Mouse (Mus musculus) induced T-regulatory cell, adult 2 months (primary cell): Measurements from ENCODE around the gene 1700042G07Rik.

ENCODE experiments used
- DNase-seq: peaks from one replicate; pipeline ENCODE4 v3.0.0-alpha.2; 2012; ENCODE audit warnings: low read depth

The 1700042G07Rik gene

DNA sequence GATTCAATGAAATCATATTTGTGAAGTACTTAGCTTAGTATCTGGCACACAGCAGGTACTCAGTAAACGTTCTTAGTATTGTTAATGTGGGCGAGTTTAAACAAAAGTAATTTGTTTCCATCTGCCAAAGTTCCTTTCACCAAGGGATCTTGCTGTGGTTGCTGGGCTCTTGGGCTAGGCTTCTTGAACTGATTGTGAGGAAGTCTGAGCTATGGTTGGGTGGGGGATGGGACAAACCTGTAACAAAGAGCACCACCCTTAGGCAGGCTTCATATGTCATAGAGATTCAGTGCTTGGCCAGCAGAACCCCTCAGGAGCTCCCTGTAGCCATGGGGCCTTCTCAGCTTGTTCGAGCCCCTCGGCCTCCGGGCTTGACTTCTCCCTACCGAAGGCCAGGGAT lies at the start of gene 1700042G07Rik, which contains the start of gene Gm49337:
Gene 1700042G07Rik, plus strand, starts transcription at position 301 of the 400 bp plus-strand sequence.
Gene Gm49337, plus strand, starts transcription at position 313 of the 400 bp plus-strand sequence.
- DNase-seq, result no peak

DNA sequence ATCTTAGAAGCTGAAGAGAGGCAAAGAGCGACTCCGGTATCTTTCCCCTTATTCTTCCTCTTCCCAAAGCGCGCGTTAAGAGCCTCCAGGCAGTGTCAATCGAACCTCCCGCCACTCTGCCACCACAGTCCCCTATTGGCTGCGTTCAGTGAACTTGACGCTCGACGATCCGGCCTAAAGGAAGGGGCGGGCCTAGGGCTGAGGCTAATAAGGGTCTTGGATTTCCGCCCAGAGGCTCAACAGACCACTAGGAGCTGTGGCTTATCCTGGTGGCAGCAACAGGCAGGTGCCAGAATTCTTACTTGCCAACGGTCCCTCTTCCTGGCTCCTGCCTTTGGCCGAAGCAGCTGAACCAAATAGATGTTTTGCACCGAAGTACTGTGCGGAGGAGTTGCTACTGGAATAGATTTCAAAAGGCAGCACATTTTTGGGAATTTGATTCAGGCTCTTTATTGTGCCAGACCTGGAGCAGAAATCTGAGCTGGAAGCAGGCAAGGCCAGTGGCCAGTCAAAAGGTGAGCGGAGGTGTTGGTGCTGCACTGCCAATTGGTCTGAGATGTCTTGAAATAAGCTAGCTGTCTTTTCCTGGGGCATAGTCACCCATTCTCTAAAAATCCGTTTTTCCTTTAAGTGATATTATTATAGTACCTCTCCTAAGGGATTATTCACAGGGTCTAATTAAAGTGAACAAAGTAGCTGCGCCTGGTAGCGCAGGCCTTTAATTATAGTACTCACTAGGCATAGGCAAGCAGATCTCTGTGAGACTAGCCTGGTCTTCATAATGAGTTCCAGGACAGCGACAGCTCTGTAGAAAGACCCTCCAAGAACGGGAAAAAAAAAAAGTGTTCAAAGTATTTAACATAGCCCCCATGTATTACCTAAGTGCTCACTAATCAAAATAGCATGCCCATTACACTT lies 49.3 kb upstream of the 1700042G07Rik start, which contains the start of the genes Rad54l and Pomgnt1:
Gene Rad54l, minus strand, starts transcription at position 89 of the 918 bp plus-strand sequence.
Gene Pomgnt1, plus strand, starts transcription at position 239 of the 918 bp plus-strand sequence.
- DNase-seq, result peak; percentile 89

DNA sequence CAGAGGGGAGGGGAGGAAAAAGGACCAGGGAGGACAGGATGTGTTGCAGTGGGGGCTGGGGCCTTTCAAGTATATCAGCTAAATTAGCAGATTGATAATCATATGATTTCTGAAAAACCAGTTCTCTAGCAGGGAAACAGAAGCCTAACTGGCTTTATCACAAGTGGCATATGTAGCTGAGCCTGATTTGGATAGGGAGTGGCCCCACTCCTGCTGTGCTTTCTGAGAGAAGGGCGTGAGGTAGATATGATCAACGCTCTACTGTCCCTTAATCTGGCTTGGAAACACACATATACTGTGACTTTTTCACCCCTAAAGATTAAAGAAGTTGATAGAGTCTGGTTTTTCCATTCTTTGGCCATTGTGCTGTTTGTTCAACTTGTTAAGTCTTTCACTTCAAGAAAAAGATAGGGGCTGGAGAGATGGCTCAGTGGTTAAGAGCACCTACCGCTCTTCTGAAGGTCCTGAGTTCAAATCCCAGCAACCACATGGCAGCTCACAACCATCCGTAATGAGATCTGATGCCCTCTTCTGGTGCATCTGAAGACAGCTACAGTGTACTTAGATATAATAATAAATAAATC lies 47.3 kb upstream of the 1700042G07Rik start:
- peak; percentile 20 for DNase-seq

DNA sequence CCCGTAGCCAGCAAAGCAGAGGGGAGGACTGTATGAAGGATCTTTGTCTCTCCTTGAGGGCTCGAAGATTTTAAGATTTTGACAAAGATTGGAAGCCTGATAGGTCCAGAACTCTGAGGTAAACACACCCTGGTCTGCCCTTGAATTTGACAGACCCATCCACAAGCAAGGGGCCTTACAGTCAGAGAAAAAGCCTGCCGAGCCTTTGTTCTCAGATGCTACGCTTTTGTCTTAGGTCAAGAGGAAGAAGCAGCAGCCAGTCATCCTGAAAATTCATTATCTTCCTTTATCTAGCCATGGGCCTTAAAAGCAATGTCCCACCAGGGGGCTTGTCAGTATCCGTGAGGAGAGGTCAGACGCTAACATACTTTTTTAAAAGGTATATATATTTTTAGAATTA lies 45.2 kb upstream of the 1700042G07Rik start:
- DNase-seq, result no peak

DNA sequence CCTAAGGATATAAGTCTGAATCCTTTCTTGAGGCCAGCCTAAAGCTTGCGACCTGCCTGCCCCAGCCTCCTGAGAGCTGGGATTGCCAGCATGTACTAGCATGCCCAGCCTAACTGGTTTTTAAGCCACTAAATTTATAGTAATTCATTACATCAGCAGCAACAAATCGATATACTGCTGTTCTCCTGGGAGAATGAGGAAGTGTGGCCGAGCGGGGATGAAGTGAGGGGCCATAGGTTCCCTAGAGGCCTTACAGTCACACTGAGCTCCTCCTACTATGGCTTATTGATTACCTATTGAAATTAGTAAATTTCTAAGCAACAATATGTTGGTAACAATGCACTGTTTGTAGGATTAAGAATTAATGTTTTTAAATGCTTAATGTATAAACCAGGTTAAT lies 40.0 kb upstream of the 1700042G07Rik start:
- DNase-seq, result no peak

DNA sequence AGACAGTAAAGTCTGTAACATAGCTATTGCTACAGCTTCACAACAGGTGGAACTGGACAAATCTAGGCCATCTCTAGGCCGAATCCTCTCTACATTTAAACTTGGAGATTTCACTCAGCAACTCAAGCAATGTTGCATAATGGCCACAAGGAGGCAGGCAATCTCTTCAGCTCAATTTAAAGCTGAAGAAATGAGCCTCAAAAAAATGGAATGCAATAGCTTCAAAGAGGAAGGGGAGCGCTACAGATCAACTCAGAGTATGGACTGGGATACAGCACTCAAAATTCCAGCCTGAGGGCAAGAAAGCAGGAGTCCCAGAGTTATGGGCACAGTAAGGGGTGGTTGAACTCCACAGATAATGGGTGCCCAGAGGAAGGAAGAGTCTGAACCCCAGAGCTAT lies 38.2 kb upstream of the 1700042G07Rik start:
- peak; percentile 61 for DNase-seq

DNA sequence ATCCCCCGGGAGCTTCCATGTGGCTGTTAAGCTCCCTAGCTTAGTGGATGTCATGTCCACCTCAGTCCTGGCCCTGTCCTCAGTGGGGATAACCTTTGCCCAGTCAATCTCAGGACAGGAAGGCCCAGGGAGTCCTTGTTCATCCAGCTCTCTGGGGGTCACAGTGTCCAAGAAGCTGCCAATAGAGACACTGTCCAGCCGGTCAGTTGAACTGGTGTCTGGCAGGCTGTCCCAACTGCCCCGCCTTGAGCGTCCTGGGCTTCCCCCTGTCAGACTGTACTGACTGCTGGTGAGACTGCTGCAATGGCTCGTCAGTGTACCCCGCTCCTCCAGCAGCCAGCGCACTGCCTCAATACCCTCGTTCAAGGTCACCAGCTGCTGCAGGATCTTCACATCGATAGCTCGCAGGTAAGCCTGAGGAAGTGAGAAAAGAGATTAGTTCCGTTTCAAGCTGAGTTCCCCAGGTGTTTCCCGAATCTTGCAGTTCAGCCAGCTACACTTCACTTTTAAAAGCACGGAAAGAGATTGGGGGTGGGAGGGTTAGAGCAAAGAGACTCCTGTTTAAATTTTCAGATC lies 35.7 kb upstream of the 1700042G07Rik start:
- DNase-seq, result no peak

DNA sequence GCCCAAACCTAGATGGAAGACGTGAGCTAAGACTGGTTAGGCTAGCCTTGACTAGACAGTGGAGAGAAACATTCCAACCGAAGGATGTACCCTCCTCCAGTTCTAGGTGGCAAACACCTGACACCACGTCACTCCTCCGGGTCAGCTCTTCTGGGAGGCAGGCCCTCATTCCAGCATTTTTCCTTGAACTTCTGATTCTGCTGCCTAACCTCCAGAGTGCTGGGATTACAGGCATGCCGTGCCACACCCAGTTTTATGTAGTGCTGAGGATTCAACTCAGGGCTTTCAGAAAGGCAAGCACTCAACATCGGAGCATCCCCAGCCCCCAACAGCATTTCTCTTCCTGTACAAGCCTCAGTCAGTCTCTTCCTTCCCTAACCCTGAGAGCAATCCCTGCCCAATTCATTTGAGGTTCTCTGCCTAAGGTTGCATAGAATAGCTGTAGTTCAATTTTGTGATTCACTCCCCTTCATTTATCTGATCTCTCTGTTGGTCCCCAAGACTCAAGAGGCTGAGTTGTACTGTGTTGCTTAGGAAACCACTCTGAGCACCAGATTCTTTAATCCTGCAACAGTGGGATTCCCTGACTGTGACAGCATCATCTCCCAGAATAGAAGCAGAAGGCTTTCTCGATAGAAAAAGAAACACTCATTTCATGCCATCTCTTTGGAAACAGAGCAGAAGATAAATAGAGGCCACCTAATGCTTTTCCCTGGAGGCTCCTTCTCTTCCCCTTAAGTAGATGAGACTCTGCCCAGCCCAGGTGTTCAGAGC lies 32.2 kb upstream of the 1700042G07Rik start:
- no peak for DNase-seq

DNA sequence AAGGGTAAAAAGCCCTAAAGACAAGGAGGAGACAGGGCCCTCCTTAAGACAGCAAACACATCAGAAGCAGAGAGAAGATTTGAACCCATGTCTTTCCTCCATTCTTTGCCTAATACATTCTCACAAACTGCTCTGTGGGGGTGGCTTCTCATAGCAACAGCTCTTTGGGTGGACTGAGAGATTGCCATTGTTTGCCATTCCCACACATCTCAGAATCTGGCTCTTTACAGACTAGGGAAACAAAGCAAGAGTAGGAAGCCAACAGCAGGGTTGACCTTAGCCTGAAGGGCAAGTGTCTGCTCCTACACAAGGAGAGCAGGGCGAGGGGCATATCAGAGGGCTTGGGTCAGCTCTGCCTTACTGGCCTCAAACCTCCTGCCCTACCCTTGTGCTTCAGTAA lies 31.4 kb upstream of the 1700042G07Rik start:
- DNase-seq, result no peak

DNA sequence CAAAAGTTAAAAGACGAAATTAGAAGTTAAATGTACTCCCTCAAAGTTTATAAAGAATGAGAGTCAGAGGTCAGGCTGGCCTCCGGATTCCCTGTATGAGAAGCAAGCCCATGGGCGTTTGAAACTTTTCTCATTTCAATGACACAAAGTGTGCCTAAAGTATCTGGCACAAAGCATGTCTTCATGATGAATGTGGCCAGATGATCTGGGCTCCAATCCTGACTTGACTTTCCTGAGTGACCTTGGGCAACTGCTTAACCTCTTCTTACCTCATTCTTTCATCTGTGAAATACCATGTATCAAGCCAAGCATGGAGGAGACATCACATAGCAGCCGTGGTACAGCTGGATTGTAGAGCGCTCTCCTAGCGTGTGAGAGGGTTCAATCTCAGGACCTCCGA lies 30.9 kb upstream of the 1700042G07Rik start:
- DNase-seq, result no peak

DNA sequence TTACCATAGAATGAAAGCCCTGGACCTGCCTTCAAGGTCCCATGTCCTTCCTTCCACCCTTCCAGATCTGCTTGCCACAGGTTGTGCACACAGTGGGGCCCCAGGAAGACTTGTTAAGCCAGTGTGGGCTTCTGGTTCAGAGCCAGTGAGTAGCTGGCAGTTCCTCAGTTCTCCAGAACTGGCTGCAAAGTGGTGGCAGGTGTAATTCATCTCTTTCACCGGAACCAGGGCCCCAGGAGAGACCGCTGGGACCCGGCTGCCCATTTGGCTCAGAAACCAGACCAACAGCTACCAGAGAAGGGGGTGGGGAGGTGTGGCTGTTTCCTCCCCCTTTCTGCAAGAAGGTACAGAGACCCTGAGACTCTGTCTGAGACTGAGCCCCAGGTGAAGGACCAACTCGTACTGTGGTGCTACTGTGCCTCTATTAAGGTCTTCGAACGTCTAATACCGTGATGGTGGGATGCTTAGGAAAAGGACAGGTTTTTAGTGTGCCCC lies 29.8 kb upstream of the 1700042G07Rik start:
- peak; percentile 21 for DNase-seq

DNA sequence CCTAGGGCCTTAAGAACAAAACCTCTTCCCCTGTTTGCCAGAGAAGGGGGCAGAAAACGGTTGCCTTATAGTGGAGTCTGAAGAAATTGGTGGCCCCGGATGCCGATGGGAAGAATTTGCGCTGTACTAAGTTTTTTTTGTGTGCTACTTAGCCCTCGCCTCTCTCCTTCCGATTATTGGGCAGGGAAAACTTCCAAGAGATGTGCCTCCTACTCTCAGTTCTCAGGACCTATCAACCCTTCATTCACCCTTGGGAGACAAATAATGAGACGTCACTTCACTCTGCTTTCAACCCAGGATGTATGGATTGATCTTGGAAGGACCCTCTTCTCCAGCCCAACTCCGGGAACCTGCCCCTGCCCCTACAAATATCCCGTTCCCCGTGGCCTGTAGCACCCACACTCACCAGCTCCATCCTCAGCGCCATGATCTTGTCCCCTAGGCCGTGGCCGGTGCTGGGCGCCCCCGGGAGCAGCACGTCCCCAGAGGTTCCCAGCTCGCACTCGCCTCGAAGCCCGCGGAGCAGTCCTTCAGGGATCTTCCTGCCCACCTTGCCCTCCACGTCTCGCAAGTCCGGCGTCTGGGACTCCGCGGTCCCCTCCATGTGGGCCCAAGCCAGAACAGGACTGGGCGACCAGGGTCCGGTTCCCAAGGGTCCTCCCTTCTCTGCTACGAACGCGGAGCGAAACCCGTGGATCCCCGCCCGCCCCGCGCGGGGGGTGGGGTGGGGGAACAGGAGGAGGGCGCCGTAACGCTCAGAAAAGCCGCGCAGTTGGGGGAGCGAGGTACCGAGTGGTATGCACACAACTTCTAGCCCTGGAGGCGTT lies 29.1 kb upstream of the 1700042G07Rik start:
- peak; percentile 58 for DNase-seq

DNA sequence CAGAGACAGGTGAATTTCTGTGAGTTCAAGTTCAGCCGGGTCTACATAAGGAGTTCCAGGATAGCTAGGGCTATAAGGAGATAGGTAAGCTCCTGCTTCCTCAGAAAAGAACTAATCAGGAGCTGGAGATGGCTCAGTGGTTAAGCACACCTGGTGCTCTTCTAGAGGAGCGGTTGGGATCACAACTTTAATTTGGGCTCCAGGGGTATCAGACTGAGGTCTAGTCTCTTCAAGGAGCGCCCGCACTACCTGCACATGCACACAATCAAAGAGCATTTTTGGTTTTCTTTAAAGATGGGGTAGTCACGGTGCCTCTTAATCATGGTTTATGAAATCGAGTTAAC lies 23.4 kb upstream of the 1700042G07Rik start:
- no peak for DNase-seq

DNA sequence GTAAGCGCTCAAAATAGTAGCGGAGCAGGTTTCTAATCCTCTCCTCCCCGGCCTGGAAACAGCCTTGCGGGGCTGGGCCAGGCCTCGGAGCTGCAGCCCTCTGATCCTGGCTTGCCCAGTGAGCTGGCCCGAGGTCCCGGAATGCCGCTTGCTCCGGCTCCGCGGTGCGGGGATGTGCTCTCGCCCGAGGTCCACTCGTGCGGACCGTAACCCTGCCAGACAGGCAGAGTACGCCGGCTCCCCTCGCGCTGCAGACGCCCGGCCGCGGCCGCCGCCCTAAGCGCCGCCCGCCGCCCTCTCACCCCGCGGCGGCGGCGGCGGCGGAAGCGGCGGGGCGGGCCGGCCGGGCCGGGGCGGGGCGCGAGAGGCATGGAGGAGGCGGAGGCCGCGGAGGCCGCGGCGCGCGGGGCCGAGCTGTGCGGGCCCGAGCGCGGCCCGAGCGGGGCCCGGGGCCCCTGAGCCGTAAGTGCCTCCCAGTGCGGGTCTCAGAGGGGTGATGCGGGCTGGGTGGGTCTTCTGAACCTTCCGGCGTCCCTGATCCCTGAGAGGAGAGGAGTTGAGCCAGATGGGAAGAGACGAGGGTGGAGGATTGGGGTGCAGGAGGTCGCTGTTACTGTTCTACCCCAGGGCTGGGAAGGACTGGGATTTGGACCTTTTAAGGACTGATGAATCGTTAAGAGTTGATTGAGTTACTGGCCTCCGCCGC lies 22.9 kb upstream of the 1700042G07Rik start:
- peak; percentile 78 for DNase-seq

DNA sequence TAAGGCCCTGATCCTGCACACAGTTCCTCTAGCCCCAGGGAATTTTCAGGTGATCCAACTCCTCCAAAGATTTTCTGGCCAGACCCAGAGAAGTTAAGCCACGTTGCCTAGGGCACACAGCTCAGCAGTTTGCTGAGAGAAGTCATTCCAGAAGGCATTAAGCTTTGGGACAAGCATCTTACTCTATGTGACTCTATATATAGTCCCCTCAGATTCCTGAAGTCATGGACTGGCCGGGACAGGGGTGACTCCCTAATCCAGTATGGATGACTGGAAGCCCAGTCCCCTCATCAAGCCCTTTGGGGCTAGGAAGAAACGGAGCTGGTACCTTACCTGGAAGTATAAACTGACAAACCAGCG lies 22.3 kb upstream of the 1700042G07Rik start:
- DNase-seq, result no peak

DNA sequence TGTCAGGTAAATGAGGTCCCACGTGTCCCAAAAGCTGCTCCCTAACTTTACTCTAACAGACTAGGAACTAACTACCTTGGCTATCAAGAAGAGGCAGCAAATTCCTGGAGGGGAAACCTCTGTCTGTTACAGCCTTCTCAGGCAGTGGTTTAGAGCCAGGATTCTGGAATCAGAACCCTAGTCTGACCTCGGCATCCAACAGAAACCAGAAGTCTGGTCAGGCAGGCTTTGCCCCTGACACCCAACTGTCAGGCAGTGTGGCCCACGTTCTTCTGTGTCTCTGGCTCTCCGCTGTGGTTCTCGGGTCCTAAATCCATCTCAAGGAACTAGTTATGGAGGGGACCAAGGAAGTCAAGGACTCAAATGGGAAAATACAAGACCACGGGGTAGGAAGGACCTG lies 21.9 kb upstream of the 1700042G07Rik start, which contains the start of gene Lurap1:
Gene Lurap1, minus strand, starts transcription at position 101 of the 400 bp plus-strand sequence.
- DNase-seq, result no peak

DNA sequence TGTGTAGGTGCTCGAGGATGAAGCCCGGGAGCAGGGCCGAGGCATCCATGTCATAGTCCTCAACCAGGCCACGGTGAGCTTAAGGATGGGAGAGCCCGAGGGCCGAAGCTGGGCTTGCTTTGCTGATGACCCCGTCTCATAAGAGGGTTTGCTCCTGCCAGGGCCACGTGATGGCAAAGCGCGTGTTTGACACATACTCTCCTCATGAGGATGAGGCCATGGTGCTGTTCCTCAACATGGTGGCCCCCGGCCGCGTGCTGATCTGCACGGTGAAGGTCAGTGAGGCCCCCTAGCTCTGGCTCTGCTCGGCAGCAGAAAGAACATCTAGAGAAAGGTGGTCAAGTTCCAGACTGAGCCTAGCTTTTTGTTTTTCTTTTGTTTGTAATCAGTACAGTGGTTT lies 20.5 kb upstream of the 1700042G07Rik start:
- DNase-seq, result no peak

DNA sequence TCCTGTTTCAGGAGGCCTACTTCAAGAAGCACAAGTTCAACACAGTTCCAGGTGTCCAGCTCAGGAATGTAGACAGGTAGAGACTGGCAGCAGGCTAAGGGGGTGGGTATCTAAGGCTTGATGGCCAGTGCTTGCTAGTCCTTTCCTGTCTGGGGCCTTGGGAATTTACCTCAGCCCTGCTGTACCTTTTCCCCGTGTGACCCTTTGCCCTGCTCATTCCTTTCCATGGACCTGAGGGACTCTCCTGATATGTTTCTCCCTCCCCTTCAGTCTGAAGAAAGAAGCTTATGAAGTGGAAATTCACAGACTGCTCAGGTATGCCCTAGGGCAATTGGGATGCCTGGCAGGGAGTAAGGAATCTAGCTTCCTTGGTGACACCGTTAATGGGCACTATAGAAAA lies 15.3 kb upstream of the 1700042G07Rik start:
- no peak for DNase-seq

DNA sequence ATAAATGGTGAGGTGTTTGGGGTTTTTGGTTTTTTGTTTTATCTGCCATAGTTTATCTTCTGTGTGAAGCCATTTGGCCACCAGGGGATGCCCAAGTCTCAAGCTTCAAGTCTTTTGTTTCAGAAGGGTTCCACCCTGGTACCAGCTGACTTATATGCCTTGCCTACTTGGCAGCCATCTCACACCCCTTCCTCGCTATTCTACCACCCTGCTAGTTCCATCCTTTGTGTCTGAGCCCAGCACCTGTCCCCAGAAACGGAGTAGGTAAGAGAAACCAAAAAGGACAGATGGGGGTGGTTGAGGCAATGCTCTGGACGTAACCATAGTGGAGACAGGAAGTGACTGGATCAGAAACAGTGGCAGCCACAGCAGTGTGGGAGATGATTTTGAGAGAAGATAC lies 13.3 kb upstream of the 1700042G07Rik start:
- peak; percentile 85 for DNase-seq

DNA sequence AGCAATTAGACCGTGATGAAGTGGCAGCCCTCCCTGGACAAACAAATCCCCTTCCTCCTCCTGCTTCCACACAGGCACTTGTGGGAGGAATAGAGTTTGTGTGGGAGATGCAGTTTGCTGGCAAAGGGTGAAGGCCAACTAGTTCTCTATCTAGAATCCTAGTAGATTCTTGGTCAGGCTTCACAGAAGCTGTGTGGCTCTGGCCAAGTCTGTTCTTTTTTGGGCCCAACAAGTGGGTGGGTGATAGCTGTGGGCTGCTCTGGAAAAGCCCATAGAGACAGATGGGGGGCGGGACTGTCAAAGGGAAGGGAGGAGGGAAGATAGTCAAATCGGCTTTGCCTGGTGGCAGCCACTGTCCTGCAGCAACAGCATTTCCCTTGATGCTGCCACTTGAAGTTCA lies 12.4 kb upstream of the 1700042G07Rik start:
- no peak for DNase-seq
